Mouse (Mus musculus): Measurements from ENCODE around the gene Rnls.

- no peak for TF ChIP-seq CTCF (IDR thresholded peaks at IDR 0.05; ENCODE audit: insufficient read depth, low read length)
- TF ChIP-seq POLR2A (IDR thresholded peaks at IDR 0.05; ENCODE audit: borderline replicate concordance, extremely low read depth, low read depth, low read length) = no peak
Measured at GRCm38 (mm10) chr19:33296338-33296737, 95.8 kb downstream of the Rnls start.

Measured in lung, adult 2 months (tissue).